Mouse (Mus musculus): ENCODE measurements at regions not wholly inside any gene's neighbourhood (a gene's known extent, or its start where the extent isn't known, plus 50 kb on each side); places are given as distances from the start of the nearest gene placed in this dataset.

DNA sequence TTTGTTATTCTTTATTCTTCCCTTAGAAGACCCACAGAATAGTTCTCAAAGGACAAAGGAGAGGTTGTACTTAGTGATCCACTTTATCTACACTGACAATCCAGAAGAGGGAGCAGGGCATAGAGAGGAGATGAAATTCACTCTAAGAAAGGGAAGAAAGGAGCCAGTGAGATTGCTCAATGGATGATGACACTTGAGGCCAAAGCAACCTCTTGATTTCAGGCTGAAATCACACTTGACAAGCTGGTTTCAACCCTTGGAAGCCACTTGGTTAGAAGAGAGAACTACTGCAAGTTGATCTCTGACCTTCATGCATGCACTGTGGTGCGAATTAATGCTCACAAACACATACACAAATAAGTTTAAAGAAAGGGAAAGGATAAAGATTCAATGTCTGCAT, 66.5 kb downstream of the Ccnl1 start:
- H3K36me3 ChIP-seq (ENCODE audit: control insufficient read depth, insufficient read depth, low read length), result no peaks in the 10 kb centered on the region
- H3K9ac ChIP-seq (ENCODE audit: low read depth, low read length), result no peak overlapping the region
- no peaks in the 10 kb centered on the region for H3K9me3 ChIP-seq (ENCODE audit: control insufficient read depth, low read length)
- ATAC-seq (ENCODE audit: low FRiP score, low TSS enrichment), result no peak
- H3K4me1 ChIP-seq (ENCODE audit: control insufficient read depth, insufficient read depth, low read length), result no peaks in the 10 kb centered on the region
- H3K27me3 ChIP-seq (ENCODE audit: control insufficient read depth, insufficient read depth, low read length), result no peaks in the 10 kb centered on the region
- H3K4me3 ChIP-seq (ENCODE audit: low read length), result no peak overlapping the region
- 94% methylated on average over 1 of the region's 1 CpGs for WGBS
- H3K27ac ChIP-seq (ENCODE audit: low read depth, low read length), result no peak overlapping the region
- H3K4me2 ChIP-seq (replicated peaks; ENCODE audit: low read depth, low read length), result no peak overlapping the region

DNA sequence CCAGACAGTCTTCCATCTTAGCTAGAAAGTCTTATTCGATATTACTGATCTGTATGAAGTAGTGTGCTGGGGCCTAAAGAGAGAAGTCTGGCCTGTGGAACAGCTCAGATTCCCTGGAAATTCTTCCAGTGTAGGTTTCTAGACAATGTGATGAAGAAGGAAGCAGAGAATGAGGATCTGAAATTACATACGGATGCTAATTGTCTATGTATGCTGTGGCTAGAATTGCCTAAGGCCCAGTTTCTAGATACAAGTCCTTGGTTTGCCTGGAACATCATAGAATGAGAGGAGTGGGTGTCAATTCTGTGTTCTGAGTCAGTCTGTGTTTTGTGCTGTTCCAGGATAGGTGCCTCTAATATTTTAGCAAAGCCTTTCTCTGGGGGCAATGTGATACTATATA, 66.9 kb downstream of the Ccnl1 start:
- H3K27me3 ChIP-seq (ENCODE audit: control insufficient read depth, insufficient read depth, low read length), result no peaks in the 10 kb centered on the region
- no peaks in the 10 kb centered on the region for H3K4me1 ChIP-seq (ENCODE audit: control insufficient read depth, insufficient read depth, low read length)
- H3K27ac ChIP-seq (ENCODE audit: low read depth, low read length), result no peak overlapping the region
- H3K9ac ChIP-seq (ENCODE audit: low read depth, low read length), result no peak overlapping the region
- no peak for ATAC-seq (ENCODE audit: low FRiP score, low TSS enrichment)
- H3K4me2 ChIP-seq (replicated peaks; ENCODE audit: low read depth, low read length), result no peak overlapping the region
- H3K36me3 ChIP-seq (ENCODE audit: control insufficient read depth, insufficient read depth, low read length), result no peaks in the 10 kb centered on the region
- no peaks in the 10 kb centered on the region for H3K9me3 ChIP-seq (ENCODE audit: control insufficient read depth, low read length)
- no peak overlapping the region for H3K4me3 ChIP-seq (ENCODE audit: low read length)
- WGBS, result 93% methylated on average over 2 of the region's 2 CpGs

DNA sequence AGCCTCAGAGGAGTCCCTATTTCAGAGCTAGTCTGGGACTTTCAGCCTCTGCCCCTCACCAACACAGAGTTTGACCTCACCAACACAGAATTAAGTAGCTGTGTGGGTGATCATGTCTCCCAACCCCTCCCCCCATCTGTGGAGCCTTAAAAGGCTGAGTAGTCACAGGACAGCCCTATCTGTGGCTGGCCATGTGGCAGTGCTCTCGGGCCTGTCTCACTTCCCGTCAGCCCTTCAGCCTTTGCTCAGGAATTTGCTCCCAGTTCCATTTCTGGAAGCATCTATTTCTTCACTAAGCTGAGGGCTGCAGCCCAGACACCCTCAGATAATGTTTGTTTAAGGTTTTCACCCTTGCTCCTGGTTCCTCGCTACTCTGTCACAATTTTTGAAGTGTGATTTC, 69.1 kb downstream of the Ccnl1 start:
- 0 out of 2 replicates have a peak, but pooled peaks have one; percentile 32 for ATAC-seq (ENCODE audit: low FRiP score, low TSS enrichment)
- Histone ChIP-seq H3K36me3 (ENCODE audit: control insufficient read depth, insufficient read depth, low read length) (no peaks in the 10 kb centered on the region), H3K9me3 (ENCODE audit: control insufficient read depth, low read length) (no peaks in the 10 kb centered on the region), H3K4me1 (ENCODE audit: control insufficient read depth, insufficient read depth, low read length) (no peaks in the 10 kb centered on the region), H3K4me2 (replicated peaks; ENCODE audit: low read depth, low read length) (no peak overlapping the region), H3K4me3 (ENCODE audit: low read length) (no peak overlapping the region), H3K27ac (ENCODE audit: low read depth, low read length) (no peak overlapping the region), H3K27me3 (ENCODE audit: control insufficient read depth, insufficient read depth, low read length) (no peaks in the 10 kb centered on the region), H3K9ac (ENCODE audit: low read depth, low read length) (no peak overlapping the region)
- WGBS, result 25% methylated on average over 3 of the region's 3 CpGs

DNA sequence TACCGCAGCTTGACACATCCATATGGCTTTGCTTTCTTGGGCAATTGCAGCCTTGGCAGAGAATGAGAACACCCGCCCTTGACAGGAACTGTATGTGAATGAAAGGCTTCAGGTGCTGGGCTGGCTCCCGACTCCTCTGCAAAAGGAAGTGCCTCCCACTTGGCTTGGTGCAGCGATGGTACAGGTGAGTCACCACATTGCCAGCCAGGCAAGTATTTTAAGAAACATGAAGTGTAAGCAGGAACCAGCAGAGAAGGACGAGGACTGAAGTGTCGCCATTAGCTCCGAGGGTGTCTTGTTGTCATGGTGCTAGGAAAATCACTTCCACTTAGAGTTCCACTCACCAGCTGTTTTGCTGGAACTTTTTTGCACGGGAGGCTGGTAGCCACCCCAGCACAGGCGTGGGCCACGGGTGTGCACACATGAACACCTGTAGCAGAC, 73.5 kb downstream of the Ccnl1 start:
- 82% methylated on average over 10 of the region's 10 CpGs for WGBS
- no peaks in the 10 kb centered on the region for H3K9me3 ChIP-seq (ENCODE audit: control insufficient read depth, low read length)
- H3K36me3 ChIP-seq (ENCODE audit: control insufficient read depth, insufficient read depth, low read length), result no peaks in the 10 kb centered on the region
- ATAC-seq (ENCODE audit: low FRiP score, low TSS enrichment), result no peak
- no peaks in the 10 kb centered on the region for H3K27me3 ChIP-seq (ENCODE audit: control insufficient read depth, insufficient read depth, low read length)
- no peaks in the 10 kb centered on the region for H3K4me1 ChIP-seq (ENCODE audit: control insufficient read depth, insufficient read depth, low read length)
- H3K4me3 ChIP-seq (ENCODE audit: low read length), result no peak overlapping the region
- no peak overlapping the region for H3K4me2 ChIP-seq (replicated peaks; ENCODE audit: low read depth, low read length)
- H3K27ac ChIP-seq (ENCODE audit: low read depth, low read length), result no peak overlapping the region
- H3K9ac ChIP-seq (ENCODE audit: low read depth, low read length), result no peak overlapping the region

GRCm38 (mm10) chr3:65882123-65882522, 75.9 kb downstream of the Ccnl1 start:
- 93% methylated on average over 2 of the region's 2 CpGs for WGBS
- Histone ChIP-seq H3K27ac (ENCODE audit: low read depth, low read length) (no peak overlapping the region), H3K9ac (ENCODE audit: low read depth, low read length) (no peak overlapping the region), H3K9me3 (ENCODE audit: control insufficient read depth, low read length) (no peaks in the 10 kb centered on the region), H3K36me3 (ENCODE audit: control insufficient read depth, insufficient read depth, low read length) (no peaks in the 10 kb centered on the region), H3K4me1 (ENCODE audit: control insufficient read depth, insufficient read depth, low read length) (no peaks in the 10 kb centered on the region), H3K4me3 (ENCODE audit: low read length) (no peak overlapping the region), H3K4me2 (replicated peaks; ENCODE audit: low read depth, low read length) (no peak overlapping the region), H3K27me3 (ENCODE audit: control insufficient read depth, insufficient read depth, low read length) (no peaks in the 10 kb centered on the region)
- ATAC-seq (ENCODE audit: low FRiP score, low TSS enrichment), result no peak

Data from kidney, embryonic 14.5 days (tissue).